Mouse (Mus musculus) midbrain, embryonic 13.5 days (tissue): ENCODE measurements around the gene Paqr6. TPM values are rescaled to one million over a fixed set of nuclear protein-coding genes. Genes with fewer than 3 reads are reported as not detected.
"Not testable (repeated sequence)": the region's sequence is repeated elsewhere in the genome, so short reads cannot be mapped to it uniquely, and the experiment has no call there.

Experiments used
- ATAC-seq: fragments of 200-750 bp; cut with Nextera tagmentation; 2 replicates; pipeline ENCODE4 v1.8.0; 2017; ENCODE audit warnings: mild to moderate bottlenecking, moderate TSS enrichment, moderate library complexity
- H3K27ac ChIP-seq: fragments of 300-500 bp; sonication (generic); 2 replicates; pipeline ENCODE4 v1.5.1; 2015; ENCODE audit warnings: inconsistent platforms, mild to moderate bottlenecking, moderate library complexity
- H3K27me3 ChIP-seq: fragments of 300-500 bp; sonication (generic); 2 replicates; pipeline ENCODE4 v1.6.1; 2015; ENCODE audit warnings: mild to moderate bottlenecking, inconsistent platforms
- H3K36me3 ChIP-seq: fragments of 300-500 bp; sonication (generic); 2 replicates; pipeline ENCODE4 v1.6.1; 2015; ENCODE audit warnings: mild to moderate bottlenecking, inconsistent platforms
- H3K4me1 ChIP-seq: fragments of 300-500 bp; sonication (generic); replicated peaks from 2 replicates; pipeline ENCODE4 v1.6.1; 2015; ENCODE audit warnings: inconsistent platforms
- H3K4me2 ChIP-seq: fragments of 300-500 bp; sonication (generic); replicated peaks from 2 replicates; pipeline ENCODE4 v1.6.1; 2015; ENCODE audit warnings: moderate library complexity, mild to moderate bottlenecking, inconsistent platforms
- H3K4me3 ChIP-seq: fragments of 300-500 bp; sonication (generic); replicated peaks from 2 replicates; pipeline ENCODE4 v1.5.1; 2015; ENCODE audit warnings: mild to moderate bottlenecking, inconsistent platforms
- H3K9ac ChIP-seq: fragments of 300-500 bp; sonication (generic); replicated peaks from 2 replicates; pipeline ENCODE4 v1.6.1; 2015; ENCODE audit warnings: mild to moderate bottlenecking, inconsistent platforms
- H3K9me3 ChIP-seq: fragments of 300-500 bp; sonication (generic); 2 replicates; pipeline ENCODE4 v1.6.1; 2016; ENCODE audit warnings: mild to moderate bottlenecking, inconsistent platforms
- WGBS: fragments of 180-500 bp; shearing (Covaris S2); methylation state at CpG from one replicate; pipeline ENCODE4 v1.1.7; 2015; 5-methylcytosine and 5-hydroxymethylcytosine counted together
- polyA plus RNA-seq: library from polyadenylated mRNA; unstranded; fragments of >200 nt; fragmentation: Nextera tagmentation; extraction: Ambion mirVana; gene quantifications from 2 replicates; pipeline ENCODE4 v1.2.1, GENCODE M21; 2015

Gene Paqr6
- polyA plus RNA-seq, 1 experiment from 2014 or later = 1.0 TPM

DNA sequence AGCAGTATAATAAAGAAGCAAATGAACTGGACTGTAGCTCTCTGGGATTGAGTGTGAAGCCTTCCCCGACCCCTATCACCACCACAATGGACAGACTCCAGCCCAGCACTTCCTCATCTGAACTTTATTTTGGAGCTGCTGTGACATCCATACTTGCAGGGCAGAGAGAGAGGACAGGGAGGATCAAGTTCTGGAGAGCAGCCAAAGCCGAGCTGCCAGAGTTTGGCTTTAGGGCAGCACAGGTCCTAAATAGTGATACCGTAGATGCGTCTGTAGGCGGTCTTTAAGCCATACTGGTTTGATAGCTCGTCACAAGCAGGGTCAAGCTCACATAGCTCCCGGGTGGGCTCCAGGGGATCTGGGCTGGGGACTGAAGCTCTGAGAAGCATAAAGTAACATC lies 4.1 kb downstream of the Paqr6 start:
- H3K4me1 ChIP-seq, H3K9ac ChIP-seq, H3K27ac ChIP-seq, H3K36me3 ChIP-seq, H3K4me2 ChIP-seq, ATAC-seq, H3K4me3 ChIP-seq: not testable (repeated sequence)
- WGBS = 89% methylated on average over 7 of the region's 7 CpGs
- peaks cover 26% of the 10 kb centered on the region for H3K27me3 ChIP-seq
- peaks cover 11% of the 10 kb centered on the region for H3K9me3 ChIP-seq

DNA sequence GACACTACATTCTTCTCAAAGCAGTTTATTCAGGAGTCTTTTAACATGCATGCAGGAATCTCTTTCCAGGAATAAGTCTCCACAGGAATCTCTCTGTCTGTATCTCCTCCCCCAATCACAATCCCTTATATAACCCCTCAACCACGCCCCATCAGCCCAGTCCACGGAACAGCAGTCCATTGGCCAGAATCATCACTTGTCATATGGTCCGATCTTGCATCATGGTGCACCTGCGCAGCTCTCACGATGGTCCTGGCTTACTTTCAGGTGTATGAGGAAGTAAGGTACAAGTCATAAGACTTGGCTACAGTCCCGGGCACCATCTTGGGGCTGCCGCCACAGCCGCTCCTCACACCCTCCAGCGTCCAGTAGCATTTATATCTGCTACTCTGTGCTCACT lies 8.3 kb downstream of the Paqr6 start, which contains the start of gene Bglap3:
TSS of gene Bglap3 (minus strand) at position 101 of the 400 bp plus-strand sequence.
- H3K4me3 ChIP-seq, H3K27me3 ChIP-seq, H3K4me1 ChIP-seq, H3K36me3 ChIP-seq, H3K4me2 ChIP-seq, ATAC-seq, H3K27ac ChIP-seq, H3K9ac ChIP-seq: not testable (repeated sequence)
- WGBS = 93% methylated on average over 9 of the region's 9 CpGs
- peaks cover 11% of the 10 kb centered on the region for H3K9me3 ChIP-seq

DNA sequence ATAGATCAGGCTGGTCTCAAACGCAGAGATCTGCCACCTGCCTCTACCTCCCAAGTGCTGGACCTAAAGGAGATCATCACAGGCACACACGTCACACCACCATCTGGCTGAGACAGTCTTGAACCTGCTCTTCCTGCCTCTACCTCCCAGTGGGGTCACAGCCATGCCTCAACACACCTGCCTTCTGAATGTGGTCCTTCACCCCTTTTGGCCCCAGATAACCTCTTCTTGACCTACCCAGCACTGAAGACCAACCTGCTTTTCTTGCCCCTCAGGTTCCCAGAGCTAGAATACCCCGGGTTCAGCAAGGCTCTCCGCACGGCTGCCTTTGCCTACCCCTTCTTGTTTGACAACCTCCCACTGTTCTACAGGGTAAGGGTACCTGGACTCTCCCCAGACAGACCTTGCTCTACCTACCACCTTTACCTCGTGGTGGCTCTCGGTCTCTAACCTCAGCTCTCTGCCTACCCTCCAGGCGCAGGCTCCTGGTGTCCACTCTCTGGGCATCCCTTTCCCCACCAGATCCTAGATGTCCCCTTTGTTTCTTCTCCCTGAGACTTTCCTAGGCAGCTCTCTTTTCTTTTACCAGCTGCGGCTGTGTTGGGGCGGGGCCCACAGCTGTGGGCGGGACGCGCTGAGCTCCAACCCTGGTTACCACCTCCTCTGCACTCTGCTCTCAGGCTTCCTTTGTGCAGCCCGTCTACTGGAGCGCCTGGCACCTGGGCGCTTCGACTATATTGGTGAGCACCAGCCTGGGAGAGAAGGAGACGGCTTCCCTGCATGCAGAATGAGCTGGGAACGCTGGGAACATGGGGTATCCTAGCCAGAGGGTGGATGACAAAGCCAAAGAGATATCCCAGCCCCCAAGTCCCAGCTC lies 11.6 kb downstream of the Paqr6 start:
- peak overlapping the region; percentile 14 for H3K4me3 ChIP-seq

DNA sequence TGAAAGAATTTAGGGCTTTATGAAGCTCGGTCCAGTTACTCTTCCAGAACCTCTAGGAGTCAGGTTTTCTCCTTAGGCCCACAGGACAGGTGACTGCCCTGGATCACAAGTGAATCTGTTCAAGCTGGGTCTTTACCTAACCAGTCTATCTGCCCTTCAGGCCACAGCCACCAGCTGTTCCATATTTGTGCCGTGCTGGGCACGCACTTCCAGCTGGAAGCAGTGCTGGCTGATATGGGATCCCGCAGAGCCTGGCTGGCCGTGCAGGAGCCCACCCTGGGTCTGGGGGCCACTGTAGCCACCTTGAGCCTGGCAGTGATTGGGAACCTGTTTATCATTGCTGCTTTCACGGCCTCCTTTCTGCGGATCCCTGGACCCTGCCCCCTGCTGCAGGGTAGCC lies 12.3 kb downstream of the Paqr6 start:
- H3K9ac ChIP-seq, H3K36me3 ChIP-seq, H3K4me3 ChIP-seq, H3K9me3 ChIP-seq, H3K27me3 ChIP-seq: not testable (repeated sequence)
- Histone ChIP-seq H3K4me1 (peaks cover 10% of the 10 kb centered on the region), H3K27ac (peak overlapping the region; percentile 65; the same call in 1 of the 2 replicates), H3K4me2 (peak overlapping the region; percentile 36; the same call in 1 of the 2 replicates)
- 30% methylated on average over 6 of the region's 7 CpGs for WGBS
- ATAC-seq = peak; percentile 9

More for the DNA sequence above, 11.6 kb downstream of the Paqr6 start:
- Histone ChIP-seq H3K27ac (peak overlapping the region; percentile 65), H3K9ac (peak overlapping the region; percentile 41; the same call in 1 of the 2 replicates), H3K4me2 (peak overlapping the region; percentile 36)
- not testable (repeated sequence) for H3K27me3 ChIP-seq, H3K9me3 ChIP-seq, H3K36me3 ChIP-seq, H3K4me1 ChIP-seq
- peak; percentile 91 for ATAC-seq
- WGBS = 9% methylated on average over 19 of the region's 19 CpGs

DNA sequence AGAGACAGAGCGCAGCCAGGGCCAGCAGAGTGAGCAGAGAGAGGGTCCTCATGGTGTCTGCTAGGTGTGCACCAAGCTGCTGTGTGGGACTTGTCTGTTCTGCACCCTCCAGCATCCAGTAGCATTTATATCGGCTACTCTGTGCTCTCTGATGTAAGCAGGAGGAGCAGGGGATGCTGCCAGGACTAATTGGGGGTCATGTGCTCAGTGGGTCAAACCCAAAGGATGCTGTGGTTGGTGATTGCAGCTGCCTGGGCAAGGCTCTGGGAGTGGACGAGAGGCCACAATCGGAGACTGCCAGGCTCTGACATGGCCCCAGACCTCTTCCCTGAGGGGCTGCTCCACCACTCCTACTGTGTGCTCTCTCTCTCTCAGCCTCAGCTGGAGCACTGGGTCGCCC lies 14.2 kb downstream of the Paqr6 start, which contains the start of gene Bglap2:
TSS of gene Bglap2 (minus strand) at position 101 of the 400 bp plus-strand sequence.
- peaks cover 14% of the 10 kb centered on the region for H3K4me1 ChIP-seq
- not testable (repeated sequence) for H3K27me3 ChIP-seq, H3K9ac ChIP-seq, H3K4me3 ChIP-seq, H3K36me3 ChIP-seq, H3K27ac ChIP-seq, H3K4me2 ChIP-seq, H3K9me3 ChIP-seq, ATAC-seq
- WGBS = 81% methylated on average over 5 of the region's 5 CpGs

DNA sequence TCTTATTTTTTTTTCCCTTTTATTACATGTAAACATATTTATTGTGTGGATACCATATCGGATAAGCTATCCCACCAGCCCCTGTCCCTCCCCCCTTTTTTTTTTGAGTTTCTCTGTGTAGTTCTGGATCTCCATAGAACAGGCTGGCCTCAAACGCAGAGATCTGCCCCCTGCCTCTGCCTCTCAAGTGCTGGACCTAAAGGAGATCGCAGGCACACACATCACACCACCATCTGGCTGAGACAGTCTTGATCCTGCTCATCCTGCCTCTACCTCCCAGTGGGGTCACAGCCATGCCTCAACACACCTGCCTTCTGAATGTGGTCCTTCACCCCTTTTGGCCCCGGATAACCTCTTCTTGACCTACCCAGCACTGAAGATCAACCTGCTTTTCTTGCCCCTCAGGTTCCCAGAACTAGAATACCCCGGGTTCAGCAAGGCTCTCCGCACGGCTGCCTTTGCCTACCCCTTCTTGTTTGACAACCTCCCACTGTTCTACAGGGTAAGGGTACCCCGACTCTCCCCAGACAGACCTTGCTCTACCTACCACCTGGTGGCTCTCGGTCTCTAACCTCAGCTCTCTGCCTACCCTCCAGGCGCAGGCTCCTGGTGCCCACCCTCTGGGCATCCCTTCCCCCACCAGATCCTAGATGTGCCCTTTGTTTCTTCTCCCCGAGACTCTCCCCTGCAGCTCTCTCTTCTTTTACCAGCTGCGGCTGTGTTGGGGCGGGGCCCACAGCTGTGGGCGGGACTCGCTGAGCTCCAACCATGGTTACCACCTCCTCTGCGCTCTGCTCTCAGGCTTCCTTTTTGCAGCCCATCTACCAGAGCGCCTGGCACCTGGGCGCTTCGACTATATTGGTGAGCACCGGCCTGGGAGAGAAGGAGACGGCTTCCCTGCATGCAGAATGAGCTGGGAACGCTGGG lies 17.3 kb downstream of the Paqr6 start:
- WGBS = 4% methylated on average over 20 of the region's 22 CpGs
- H3K4me1 ChIP-seq, H3K36me3 ChIP-seq, H3K27me3 ChIP-seq, H3K9me3 ChIP-seq: not testable (repeated sequence)
- H3K9ac ChIP-seq = peak overlapping the region; percentile 41; the same call in 1 of the 2 replicates
- ATAC-seq = peak; percentile 91
- peak overlapping the region; percentile 28 for H3K4me3 ChIP-seq
- peak overlapping the region; percentile 77 for H3K27ac ChIP-seq
- peak overlapping the region; percentile 50 for H3K4me2 ChIP-seq

DNA sequence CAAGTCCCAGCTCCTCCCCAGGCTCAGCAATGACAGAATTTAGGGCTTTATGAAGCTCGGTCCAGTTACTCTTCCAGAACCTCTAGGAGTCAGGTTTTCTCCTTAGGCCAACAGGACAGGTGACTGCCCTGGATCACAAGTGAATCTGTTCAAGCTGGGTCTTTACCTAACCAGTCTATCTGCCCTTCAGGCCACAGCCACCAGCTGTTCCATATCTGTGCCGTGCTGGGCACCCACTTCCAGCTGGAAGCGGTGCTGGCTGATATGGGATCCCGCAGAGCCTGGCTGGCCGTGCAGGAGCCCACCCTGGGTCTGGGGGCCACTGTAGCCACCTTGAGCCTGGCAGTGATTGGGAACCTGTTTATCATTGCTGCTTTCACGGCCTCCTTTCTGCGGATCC lies 18.0 kb downstream of the Paqr6 start:
- not testable (repeated sequence) for H3K27me3 ChIP-seq, H3K9ac ChIP-seq, H3K4me1 ChIP-seq, H3K27ac ChIP-seq, H3K9me3 ChIP-seq, H3K4me3 ChIP-seq, H3K36me3 ChIP-seq
- peak; percentile 49 for ATAC-seq
- peak overlapping the region; percentile 50; the same call in 1 of the 2 replicates for H3K4me2 ChIP-seq
- WGBS = 11% methylated on average over 1 of the region's 7 CpGs

DNA sequence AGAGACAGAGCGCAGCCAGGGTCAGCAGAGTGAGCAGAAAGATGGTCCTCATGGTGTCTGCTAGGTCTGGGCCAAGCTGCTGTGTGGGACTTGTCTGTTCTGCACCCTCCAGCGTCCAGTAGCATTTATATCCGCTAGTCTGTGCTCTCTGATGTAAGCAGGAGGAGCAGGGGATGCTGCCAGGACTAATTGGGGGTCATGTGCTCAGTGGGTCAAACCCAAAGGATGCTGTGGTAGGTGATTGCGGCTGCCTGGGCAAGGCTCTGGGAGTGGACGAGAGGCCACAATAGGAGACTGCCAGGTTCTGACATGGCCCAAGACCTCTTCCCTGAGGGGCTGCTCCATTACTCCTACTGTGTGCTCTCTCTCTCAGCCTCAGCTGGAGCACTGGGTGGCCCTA lies 20.0 kb downstream of the Paqr6 start, which contains the start of gene Bglap:
TSS of gene Bglap (minus strand) at position 101 of the 400 bp plus-strand sequence.
- WGBS = 84% methylated on average over 5 of the region's 5 CpGs
- Histone ChIP-seq H3K4me2 (no peak within 1 kb of the TSS), H3K27me3 (no peaks in the 10 kb centered on the region), H3K4me1 (peaks cover 7% of the 10 kb centered on the region), H3K4me3 (no peak within 1 kb of the TSS), H3K27ac (no peak within 1 kb of the TSS), H3K9ac (no peak within 1 kb of the TSS), H3K9me3 (no peaks in the 10 kb centered on the region), H3K36me3 (no peaks in the 10 kb centered on the region)
- ATAC-seq = no peak

DNA sequence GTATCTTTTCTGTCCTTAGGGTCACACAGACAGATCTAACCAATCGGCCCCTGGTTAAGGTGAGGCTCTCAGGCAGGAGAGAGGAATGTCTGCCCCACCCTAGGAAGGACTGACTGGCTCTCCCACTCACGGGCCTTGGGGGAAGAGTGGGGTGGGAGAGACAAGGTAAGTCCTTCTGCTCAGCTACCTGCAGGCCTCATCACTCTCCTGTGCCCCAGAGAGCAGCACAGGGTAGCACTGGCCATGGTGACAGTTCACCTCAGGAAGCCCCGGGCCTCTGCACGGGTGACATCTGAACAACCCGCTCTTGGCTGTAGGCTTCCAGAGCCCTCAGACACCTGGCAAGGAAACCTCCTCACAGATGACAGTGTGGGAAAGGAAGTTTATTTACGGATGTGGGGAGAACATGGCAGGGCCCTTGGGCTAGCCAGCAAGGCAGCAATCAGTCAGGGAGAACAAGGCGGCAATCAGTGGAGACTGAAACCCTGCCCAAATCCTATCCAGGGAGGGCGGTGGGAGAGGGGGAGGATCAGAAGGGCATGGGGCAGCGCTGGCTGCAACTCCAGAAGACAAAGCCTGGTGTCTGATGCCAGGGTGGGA lies 29.5 kb downstream of the Paqr6 start:
- Histone ChIP-seq H3K9me3 (no peaks in the 10 kb centered on the region), H3K36me3 (peaks cover 5% of the 10 kb centered on the region), H3K4me1 (no peaks in the 10 kb centered on the region), H3K27me3 (no peaks in the 10 kb centered on the region), H3K4me2 (no peak overlapping the region), H3K9ac (no peak overlapping the region), H3K27ac (no peak overlapping the region), H3K4me3 (no peak overlapping the region)
- no peak for ATAC-seq
- WGBS = 88% methylated on average over 9 of the region's 9 CpGs

- Histone ChIP-seq H3K4me1 (no peaks in the 10 kb centered on the region), H3K9me3 (no peaks in the 10 kb centered on the region), H3K36me3 (peaks cover 8% of the 10 kb centered on the region), H3K4me2 (no peak overlapping the region), H3K27me3 (no peaks in the 10 kb centered on the region), H3K4me3 (no peak overlapping the region), H3K27ac (no peak overlapping the region), H3K9ac (no peak overlapping the region)
- WGBS = 95% methylated on average over 6 of the region's 6 CpGs
- ATAC-seq = no peak
Observed at GRCm38 (mm10) chr3:88395288-88395687, 30.9 kb downstream of the Paqr6 start.

DNA sequence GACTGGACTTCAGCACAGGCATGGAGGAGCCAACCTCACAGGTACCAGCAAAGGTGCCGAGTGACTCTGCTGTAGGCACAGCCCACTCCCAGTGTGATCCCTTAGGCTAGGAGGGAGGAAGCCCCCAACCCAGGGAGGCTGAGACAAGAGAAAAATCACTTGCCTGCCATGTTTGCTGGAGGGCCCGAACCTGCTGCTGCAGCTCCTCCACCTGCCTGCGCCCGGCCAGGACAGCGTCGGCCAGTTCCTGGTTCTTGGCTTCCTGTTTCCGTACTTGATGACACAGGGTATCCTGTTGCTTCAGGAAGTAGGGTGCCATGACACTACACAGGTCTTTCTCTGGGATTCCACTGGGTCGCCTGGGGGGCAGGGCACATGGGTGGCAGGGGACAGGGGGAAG lies 31.4 kb downstream of the Paqr6 start:
- WGBS = 97% methylated on average over 8 of the region's 8 CpGs
- Histone ChIP-seq H3K27me3 (no peaks in the 10 kb centered on the region), H3K9ac (no peak overlapping the region), H3K4me1 (no peaks in the 10 kb centered on the region), H3K4me2 (no peak overlapping the region), H3K36me3 (peaks cover 4% of the 10 kb centered on the region; the same call in 1 of the 2 replicates), H3K27ac (no peak overlapping the region), H3K4me3 (no peak overlapping the region), H3K9me3 (no peaks in the 10 kb centered on the region)
- no peak for ATAC-seq
